Mouse (Mus musculus) heart, adult 2 months (tissue): ENCODE results near the gene Gm20503.

Experiments
- CTCF ChIP-seq: fragments of 200-600 bp; IDR thresholded peaks from 2 replicates; pipeline ENCODE4 v1.8.1; 2022; ENCODE audit warnings: antibody characterized with exemption, mild to moderate bottlenecking, moderate library complexity
- EP300 ChIP-seq: fragments of 200-500 bp; IDR thresholded peaks from 2 replicates; pipeline ENCODE4 v1.6.1; 2011; ENCODE audit warnings: low read depth, low read length, control low read depth; ENCODE audit not compliant: insufficient read depth
- POLR2A ChIP-seq: fragments of 200-500 bp; IDR thresholded peaks from 2 replicates; pipeline ENCODE4 v1.6.1; 2011; ENCODE audit warnings: mild to moderate bottlenecking, low read depth, low read length, control low read depth; ENCODE audit not compliant: insufficient read depth

DNA sequence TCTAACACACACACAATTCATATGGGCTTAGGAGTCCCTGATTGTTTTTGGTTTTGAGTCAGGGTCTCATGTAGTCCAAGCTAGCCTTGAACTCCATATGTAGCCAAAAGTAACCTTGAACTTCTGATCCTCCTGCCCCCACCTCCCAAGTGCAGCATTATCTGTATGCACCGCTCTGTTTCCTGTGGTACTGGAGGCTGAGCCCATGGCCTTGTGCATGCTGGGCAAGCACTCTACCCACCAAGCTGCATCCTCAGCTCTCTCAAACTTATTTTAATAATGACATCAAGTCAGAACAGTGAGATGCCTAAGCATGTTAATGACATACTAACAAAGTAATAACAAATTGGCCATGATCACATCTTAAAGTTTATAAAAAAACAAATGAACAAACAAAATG is 48.1 kb downstream of the Gm20503 start:
- TF ChIP-seq CTCF = no peak
- TF ChIP-seq EP300 = no peak
- no peak for TF ChIP-seq POLR2A
